Mouse (Mus musculus) cerebellum, adult 9-11 months (tissue): ENCODE data around the gene Myadml2.

Experiments
- DNase-seq: peaks from one replicate; pipeline ENCODE4 v3.0.0; 2022

Myadml2 gene

GRCm38 (mm10) chr11:120660301-120661075 lies 12.5 kb upstream of the Myadml2 start:
- DNase-seq, result no peak

GRCm38 (mm10) chr11:120659509-120660300 lies 11.7 kb upstream of the Myadml2 start:
- no peak for DNase-seq

- no peak for DNase-seq
Measured at GRCm38 (mm10) chr11:120658876-120659410, 11.0 kb upstream of the Myadml2 start.

GRCm38 (mm10) chr11:120657301-120657700 lies 9.3 kb upstream of the Myadml2 start:
- DNase-seq, result no peak

- DNase-seq, result no peak
Measured at GRCm38 (mm10) chr11:120654741-120655140, 6.8 kb upstream of the Myadml2 start.

GRCm38 (mm10) chr11:120651872-120652271 lies 3.9 kb upstream of the Myadml2 start:
- no peak for DNase-seq

- DNase-seq, result no peak
Measured at GRCm38 (mm10) chr11:120647047-120647830, 719 bp downstream of the Myadml2 start.

GRCm38 (mm10) chr11:120643601-120643987 lies 4.4 kb downstream of the Myadml2 start, which contains the start of gene Pycr1:
Gene Pycr1, minus strand, starts transcription at chr11:120643769.
- DNase-seq, result peak; percentile 92

GRCm38 (mm10) chr11:120642939-120643600 lies 4.9 kb downstream of the Myadml2 start:
- DNase-seq, result no peak

- no peak for DNase-seq
Measured at GRCm38 (mm10) chr11:120641869-120642268, 6.1 kb downstream of the Myadml2 start.

- DNase-seq, result no peak
Measured at GRCm38 (mm10) chr11:120641255-120641654, 6.7 kb downstream of the Myadml2 start.

GRCm38 (mm10) chr11:120634810-120635209 lies 13.1 kb downstream of the Myadml2 start:
- DNase-seq, result no peak

GRCm38 (mm10) chr11:120633520-120634343 lies 14.2 kb downstream of the Myadml2 start, which contains the start of gene Mafg:
Gene Mafg, minus strand, starts transcription at chr11:120633600.
- peak; percentile 94 for DNase-seq

- peak; percentile 81 for DNase-seq
Measured at GRCm38 (mm10) chr11:120632559-120633519, 15.1 kb downstream of the Myadml2 start.

- DNase-seq, result peak; percentile 32
Measured at GRCm38 (mm10) chr11:120631726-120632448, 16.1 kb downstream of the Myadml2 start.

- peak; percentile 9 for DNase-seq
Measured at GRCm38 (mm10) chr11:120630881-120631725, 16.9 kb downstream of the Myadml2 start.

GRCm38 (mm10) chr11:120630401-120630871 lies 17.5 kb downstream of the Myadml2 start:
- DNase-seq, result peak; percentile 53

- DNase-seq, result no peak
Measured at GRCm38 (mm10) chr11:120629911-120630310, 18.0 kb downstream of the Myadml2 start.
